Mouse (Mus musculus): ENCODE data around the gene Trpc4ap.

DNA sequence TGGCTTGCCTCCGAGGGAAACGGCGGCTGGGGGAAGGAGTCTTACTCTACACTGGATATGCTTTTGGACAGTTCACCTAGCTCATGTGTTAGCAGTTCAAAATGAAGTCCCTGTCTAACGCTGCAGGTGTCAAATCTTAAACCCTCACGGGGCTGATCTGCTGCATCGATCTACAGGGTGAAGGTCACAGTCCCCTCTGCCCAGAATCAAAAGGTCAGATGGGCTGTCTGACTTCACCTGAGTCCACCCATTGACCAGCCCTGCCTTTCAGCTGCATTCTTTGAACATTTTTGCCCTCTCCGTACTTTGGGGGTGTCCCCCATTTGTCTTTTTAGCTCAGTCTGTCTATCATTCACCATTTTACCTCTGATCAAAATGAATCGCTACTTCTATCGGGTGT is 107.1 kb downstream of the Trpc4ap start:
- TF ChIP-seq POLR2A (IDR thresholded peaks at IDR 0.05; ENCODE audit: borderline replicate concordance, insufficient read depth, low read length) (no peak), CTCF (IDR thresholded peaks at IDR 0.05; ENCODE audit: borderline replicate concordance, insufficient read depth, low read depth, low read length) (no peak)
